Mouse (Mus musculus) CH12.LX (cell line): Measurements from ENCODE around the gene Wipf1. TPM values are rescaled to one million over a fixed set of nuclear protein-coding genes. Genes with fewer than 3 reads are reported as not detected.
A peak's percentile ranks its signal among the peaks of the same experiment; 100 is the strongest.

Source experiments
- DNase-seq: peaks from one replicate; pipeline ENCODE4 v3.0.0-alpha.2; 2013; ENCODE audit errors: extremely low read depth
- H3K27ac ChIP-seq: 2 replicates; pipeline ENCODE4 v1.5.1; 2012; ENCODE audit warnings: low read depth, mild to moderate bottlenecking, control low read depth, moderate library complexity; ENCODE audit not compliant: insufficient read depth
- H3K27me3 ChIP-seq: replicated peaks from 2 replicates; pipeline ENCODE3; 2012; ENCODE audit warnings: inconsistent platforms
- H3K36me3 ChIP-seq, 2 experiments: replicated peaks in 1 of 2; 2 replicates each; pipeline versions ENCODE3 to v1.6.1; 2012; ENCODE audit warnings: inconsistent platforms in 1 of 2, low read length in 1 of 2, mild to moderate bottlenecking in 1 of 2, mixed read lengths in 1 of 2, moderate library complexity in 1 of 2; ENCODE audit not compliant: control insufficient read depth in 1 of 2, insufficient read depth in 1 of 2
- H3K4me1 ChIP-seq, 2 experiments: 2 replicates each; pipeline ENCODE4 v1.6.1; 2012; ENCODE audit warnings: inconsistent platforms in 1 of 2, moderate library complexity in 1 of 2; ENCODE audit not compliant: insufficient read depth in 2 of 2, control insufficient read depth in 1 of 2
- H3K4me2 ChIP-seq: 2 replicates; pipeline ENCODE4 v1.6.1; 2012; ENCODE audit warnings: low read depth, mild to moderate bottlenecking, control low read depth; ENCODE audit not compliant: poor library complexity, insufficient read depth, severe bottlenecking
- H3K4me3 ChIP-seq, 3 experiments: fragments of 150-350 bp in 1 of 3; sonication (generic) in 1 of 3; replicated peaks in 1 of 3; 2 replicates each; pipeline versions ENCODE3 to v1.5.1; 2011 to 2012; ENCODE audit warnings: low read depth in 2 of 3, low read length in 2 of 3, mild to moderate bottlenecking in 2 of 3, moderate library complexity in 2 of 3, control low read depth in 1 of 3, improper control_type of control experiment in 1 of 3, inconsistent platforms in 1 of 3, mixed read lengths in 1 of 3; ENCODE audit not compliant: poor library complexity in 1 of 3
- H3K79me2 ChIP-seq: replicated peaks from 2 replicates; pipeline ENCODE4 v1.6.1; 2012; ENCODE audit warnings: mild to moderate bottlenecking, moderate library complexity; ENCODE audit not compliant: control insufficient read depth, poor library complexity, insufficient read depth, severe bottlenecking; ENCODE audit errors: extremely low read depth
- H3K9ac ChIP-seq: 2 replicates; pipeline ENCODE4 v1.6.1; 2012; ENCODE audit warnings: low read depth, mild to moderate bottlenecking, control low read depth, moderate library complexity; ENCODE audit not compliant: insufficient read depth
- H3K9me3 ChIP-seq: replicated peaks from 2 replicates; pipeline ENCODE3; 2012; ENCODE audit warnings: low read length, inconsistent platforms, mixed read lengths
- CHD1 ChIP-seq: IDR thresholded peaks from 2 replicates; pipeline ENCODE4 v1.6.1; 2012; ENCODE audit warnings: low read depth, low read length, improper control_type of control experiment, inconsistent platforms
- CHD2 ChIP-seq: IDR thresholded peaks from 2 replicates; pipeline ENCODE4 v1.6.1; 2011; ENCODE audit warnings: low read length, improper control_type of control experiment
- CTCF ChIP-seq, 2 experiments: IDR thresholded peaks in 1 of 2; conservative IDR thresholded peaks in 1 of 2; 2 replicates each; pipeline ENCODE4 v1.5.1; 2011 to 2012; ENCODE audit warnings: low read depth in 2 of 2, low read length in 2 of 2, improper control_type of control experiment in 1 of 2, inconsistent platforms in 1 of 2, mild to moderate bottlenecking in 1 of 2, moderate library complexity in 1 of 2
- E2F4 ChIP-seq: IDR thresholded peaks from 2 replicates; pipeline ENCODE4 v1.6.1; 2011; ENCODE audit warnings: low read depth, low read length, improper control_type of control experiment; ENCODE audit not compliant: insufficient replicate concordance
- ELF1 ChIP-seq: IDR thresholded peaks from 2 replicates; pipeline ENCODE4 v1.6.1; 2014; ENCODE audit warnings: low read depth, mild to moderate bottlenecking, inconsistent platforms, low read length, improper control_type of control experiment
- ETS1 ChIP-seq: conservative IDR thresholded peaks from 2 replicates; pipeline ENCODE4 v1.6.1; 2012; ENCODE audit warnings: low read depth, mild to moderate bottlenecking, inconsistent platforms, low read length, improper control_type of control experiment, moderate library complexity
- GABPA ChIP-seq: IDR thresholded peaks from 2 replicates; pipeline ENCODE4 v1.6.1; 2012; ENCODE audit warnings: low read depth, low read length, improper control_type of control experiment, inconsistent platforms; ENCODE audit not compliant: insufficient replicate concordance
- HCFC1 ChIP-seq: IDR thresholded peaks from 2 replicates; pipeline ENCODE4 v1.6.1; 2012; ENCODE audit warnings: low read depth, mild to moderate bottlenecking, inconsistent platforms, low read length, improper control_type of control experiment
- IRF4 ChIP-seq: IDR thresholded peaks from 2 replicates; pipeline ENCODE4 v1.6.1; 2014; ENCODE audit warnings: low read depth, mild to moderate bottlenecking, inconsistent platforms, low read length, improper control_type of control experiment
- JUN ChIP-seq: IDR thresholded peaks from 2 replicates; pipeline ENCODE4 v1.6.1; 2011; ENCODE audit warnings: low read depth, mild to moderate bottlenecking, low read length, improper control_type of control experiment, moderate library complexity; ENCODE audit not compliant: insufficient read depth
- JUND ChIP-seq: conservative IDR thresholded peaks from 2 replicates; pipeline ENCODE4 v1.6.1; 2011; ENCODE audit warnings: low read depth, low read length, improper control_type of control experiment
- MAFK ChIP-seq: IDR thresholded peaks from 2 replicates; pipeline ENCODE4 v1.6.1; 2011; ENCODE audit warnings: low read length, improper control_type of control experiment; ENCODE audit not compliant: insufficient replicate concordance
- MAX ChIP-seq: IDR thresholded peaks from 2 replicates; pipeline ENCODE4 v1.6.1; 2011; ENCODE audit warnings: low read length, improper control_type of control experiment
- MEF2A ChIP-seq: IDR thresholded peaks from 2 replicates; pipeline ENCODE4 v1.6.1; 2014; ENCODE audit warnings: low read depth, mild to moderate bottlenecking, inconsistent platforms, low read length, improper control_type of control experiment, borderline replicate concordance
- MXI1 ChIP-seq: IDR thresholded peaks from 2 replicates; pipeline ENCODE4 v1.6.1; 2011; ENCODE audit warnings: mild to moderate bottlenecking, low read depth, low read length, improper control_type of control experiment
- MYC ChIP-seq: IDR thresholded peaks from 2 replicates; pipeline ENCODE4 v1.6.1; 2011; ENCODE audit warnings: low read depth, mild to moderate bottlenecking, improper control_type of control experiment, low read length
- NRF1 ChIP-seq: IDR thresholded peaks from 2 replicates; pipeline ENCODE4 v1.6.1; 2014; ENCODE audit warnings: low read depth, mild to moderate bottlenecking, inconsistent platforms, low read length, improper control_type of control experiment, moderate library complexity
- PAX5 ChIP-seq: IDR thresholded peaks from 2 replicates; pipeline ENCODE4 v1.6.1; 2012; ENCODE audit warnings: low read length, inconsistent platforms, mixed read lengths
- RAD21 ChIP-seq: IDR thresholded peaks from 2 replicates; pipeline ENCODE4 v1.6.1; 2011; ENCODE audit warnings: low read depth, mild to moderate bottlenecking, low read length, improper control_type of control experiment, moderate library complexity
- SIN3A ChIP-seq: IDR thresholded peaks from 2 replicates; pipeline ENCODE4 v1.6.1; 2012; ENCODE audit warnings: low read length, improper control_type of control experiment, inconsistent platforms
- SMC3 ChIP-seq: IDR thresholded peaks from 2 replicates; pipeline ENCODE4 v1.6.1; 2011; ENCODE audit warnings: low read depth, low read length, improper control_type of control experiment
- TBP ChIP-seq: conservative IDR thresholded peaks from 2 replicates; pipeline ENCODE4 v1.6.1; 2011; ENCODE audit warnings: low read depth, low read length, improper control_type of control experiment
- TCF12 ChIP-seq: IDR thresholded peaks from 2 replicates; pipeline ENCODE4 v1.6.1; 2014; ENCODE audit warnings: low read depth, mild to moderate bottlenecking, inconsistent platforms, low read length, improper control_type of control experiment
- UBTF ChIP-seq: IDR thresholded peaks from 2 replicates; pipeline ENCODE4 v1.6.1; 2012; ENCODE audit warnings: low read depth, mild to moderate bottlenecking, inconsistent platforms, low read length, improper control_type of control experiment, moderate library complexity
- USF1 ChIP-seq: IDR thresholded peaks from 2 replicates; pipeline ENCODE4 v1.6.1; 2014; ENCODE audit warnings: low read depth, mild to moderate bottlenecking, inconsistent platforms, low read length, improper control_type of control experiment
- ZKSCAN1 ChIP-seq: IDR thresholded peaks from 2 replicates; pipeline ENCODE4 v1.6.1; 2012; ENCODE audit warnings: low read depth, inconsistent platforms, low read length, improper control_type of control experiment, borderline replicate concordance
- ZMIZ1 ChIP-seq: IDR thresholded peaks from 2 replicates; pipeline ENCODE4 v1.6.1; 2012; ENCODE audit warnings: low read depth, mild to moderate bottlenecking, inconsistent platforms, low read length, improper control_type of control experiment
- ZNF384 ChIP-seq: IDR thresholded peaks from 2 replicates; pipeline ENCODE4 v1.6.1; 2012; ENCODE audit warnings: low read depth, low read length, improper control_type of control experiment, inconsistent platforms
- dilution Hi-C: fragments of 300-500 bp; cut with MboI; formaldehyde crosslinking; loops from 2 replicates; pipeline ENCODE4 v1.14.3; 2020; ENCODE audit warnings: low sequenced_read_pairs; ENCODE audit not compliant: extremely low pct_unique_long_range_greater_than_20kb, extremely low pct_ligation_motif_present
- in situ Hi-C: fragments of 300-500 bp; cut with MboI; formaldehyde crosslinking; loops from 3 replicates; pipeline ENCODE4 v1.14.3; 2019; ENCODE audit warnings: low sequenced_read_pairs, low pct_ligation_motif_present, low pct_unique_long_range_greater_than_20kb, mixed read lengths
- polyA plus RNA-seq: library from polyadenylated mRNA; unstranded; fragments of >175 nt; gene quantifications from 2 replicates; pipeline ENCODE4 v1.2.1, GENCODE M21; 2012; ENCODE audit warnings: low read depth; ENCODE audit not compliant: insufficient read length
- total RNA-seq, 2 experiments: library from RNA; depleted of rRNA; stranded (reverse); fragments of 300-350 nt in 1 of 2; fragments of >200 nt in 1 of 2; gene quantifications; 2 replicates each; pipeline ENCODE4 v1.2.3; 2012 to 2014

The Wipf1 gene
- total and polyA plus RNA-seq, 3 experiments, result 18.3 to 95.0 (median 21.8) TPM

- Histone ChIP-seq H3K36me3 (peaks cover 5 to 42% of the 10 kb centered on the region in 2 experiments), H3K9me3 (no peaks in the 10 kb centered on the region), H3K4me2 (peak overlapping the region; percentile 53), H3K9ac (peak overlapping the region; percentile 76), H3K27me3 (no peaks in the 10 kb centered on the region), H3K4me1 (peaks cover 21 to 77% of the 10 kb centered on the region in 2 experiments), H3K79me2 (peaks cover 71% of the 10 kb centered on the region), H3K27ac (peak overlapping the region; percentile 97), H3K4me3 (peak overlapping the region in 1 of 3 experiments; percentile 42)
- DNase-seq, result peak; percentile 67
- peak; percentile 42 for TF ChIP-seq TCF12
- peak; percentile 6; the same call in 1 of the 2 replicates for TF ChIP-seq MAX
- TF ChIP-seq ETS1, result no peak; the same call in 1 of the 2 replicates
- no peak for TF ChIP-seq CTCF (conservative IDR thresholded peaks at IDR 0.05 in 1 of 2, IDR thresholded peaks at IDR 0.05 in 1 of 2; ENCODE audit: low read depth in 2 of 2, low read length in 2 of 2)
- TF ChIP-seq ZKSCAN1, result no peak
- 0 out of 2 replicates have a peak, but pooled peaks have one; percentile 9 for TF ChIP-seq ZMIZ1
- TF ChIP-seq SMC3, result no peak
- TF ChIP-seq USF1, result no peak
- TF ChIP-seq UBTF, result no peak
- TF ChIP-seq JUND, result no peak
- 0 out of 2 replicates have a peak, but pooled peaks have one; percentile 17 for TF ChIP-seq IRF4
- no peak for TF ChIP-seq TBP
- no peak for TF ChIP-seq GABPA
- no peak for TF ChIP-seq CHD1
- TF ChIP-seq MAFK, result no peak
- TF ChIP-seq MEF2A, result no peak
- peak; percentile 48 for TF ChIP-seq MYC
- TF ChIP-seq SIN3A, result peak; percentile 57; the same call in 1 of the 2 replicates
- TF ChIP-seq RAD21, result no peak
- TF ChIP-seq NRF1, result peak; percentile 77
- no peak for TF ChIP-seq ELF1
- no peak for TF ChIP-seq E2F4
- TF ChIP-seq PAX5, result no peak
- no peak for TF ChIP-seq JUN
- TF ChIP-seq MXI1, result no peak
- TF ChIP-seq ZNF384, result peak; percentile 6; the same call in 1 of the 2 replicates
- no peak; the same call in 1 of the 2 replicates for TF ChIP-seq CHD2
- no peak for TF ChIP-seq HCFC1
- dilution Hi-C loops, result no loop called here
- in situ Hi-C loops, result no loop called here
Observed at GRCm38 (mm10) chr2:73468993-73469392, 60.5 kb downstream of the Wipf1 start.
